In the genomic region with DNA sequence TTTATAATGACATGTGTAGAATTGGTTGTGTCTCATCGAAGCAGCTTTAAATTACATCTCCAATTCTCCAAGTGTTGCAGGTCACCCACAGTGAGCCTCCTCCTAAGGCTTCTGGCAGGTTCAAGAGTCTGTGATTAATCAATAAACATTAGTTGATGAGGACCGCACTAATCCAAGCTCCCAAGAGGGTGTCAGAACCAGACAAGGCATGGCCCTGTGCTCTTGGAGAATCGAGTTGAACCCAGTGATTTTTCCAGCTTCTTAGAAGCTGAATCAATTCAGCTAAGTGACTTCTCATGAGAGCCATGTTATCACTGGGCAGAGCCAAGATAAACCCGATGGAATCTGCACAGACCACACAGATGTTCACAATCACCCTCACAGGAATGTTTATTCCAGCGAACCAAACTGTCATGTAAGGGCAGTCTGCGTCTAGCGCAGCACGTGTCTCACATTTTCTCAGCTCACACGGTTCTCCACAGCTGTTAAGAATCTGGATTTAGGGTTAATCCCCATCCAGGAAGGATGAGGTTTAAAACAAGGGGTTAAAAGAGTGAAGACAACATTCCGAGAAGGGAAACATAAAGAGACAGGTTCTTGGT, we compare ENCODE assay signal across 19 mouse cellular contexts.
DNase-seq lines count a peak whose midpoint lies in the region; ATAC-seq and TF ChIP-seq lines count a peak whose summit lies in the region.
"Had no signal": no experiment of that assay in that cellular context is flagged by ENCODE, and none has a peak within 500 bp of the region (broad histone marks: within the 10 kb centered on the region; RNA-seq: fewer than 3 reads in every experiment).

No protein-coding gene starts in this region.

- ATAC-seq in kidney, embryonic 14.5 days (ENCODE audit: low FRiP score, low TSS enrichment) = peak; percentile 53; the same call in 1 of the 2 replicates
- ATAC-seq in stomach, embryonic 14.5 days (ENCODE audit: insufficient number of reproducible peaks, insufficient read depth, low FRiP score, low read depth) = peak; percentile 73; the same call in 1 of the 2 replicates
- ATAC-seq in stomach, postnatal 0 days (ENCODE audit: low FRiP score, low TSS enrichment) = no peak
- ATAC-seq in embryonic facial prominence, embryonic 14.5 days (ENCODE audit: low read depth) = peak; percentile 58; the same call in 1 of the 2 replicates
- peak; percentile 56; the same call in 1 of the 2 replicates for ATAC-seq in stomach, embryonic 16.5 days (ENCODE audit: insufficient read depth, low FRiP score)
- ATAC-seq: forebrain, embryonic 13.5 days had no signal

- 54% methylated on average over 10 of the region's 10 CpGs for WGBS in kidney, embryonic 14.5 days
- 17% methylated on average over 10 of the region's 10 CpGs for whole genome bisulfite sequencing in stomach, embryonic 14.5 days
- 33% methylated on average over 10 of the region's 10 CpGs for WGBS in stomach, postnatal 0 days
- 24% methylated on average over 10 of the region's 10 CpGs for WGBS in embryonic facial prominence, embryonic 14.5 days
- 26% methylated on average over 10 of the region's 10 CpGs for WGBS in stomach, embryonic 16.5 days

- TF ChIP-seq EP300 in stomach, postnatal 0 days (optimal IDR thresholded peaks at IDR 0.05) = no peak

- H3K4me3 ChIP-seq in kidney, embryonic 14.5 days (ENCODE audit: low read length) = no peak overlapping the region
- no peak overlapping the region for H3K4me3 ChIP-seq in stomach, embryonic 14.5 days (ENCODE audit: low read depth, low read length)
- no peak overlapping the region for H3K4me3 ChIP-seq in stomach, postnatal 0 days (ENCODE audit: low read depth, low read length)
- no peak overlapping the region for H3K4me3 ChIP-seq in embryonic facial prominence, embryonic 14.5 days (ENCODE audit: low read depth, low read length)
- H3K4me3 ChIP-seq in stomach, embryonic 16.5 days (replicated peaks; ENCODE audit: low read length) = no peak overlapping the region
- H3K4me3 ChIP-seq: embryonic facial prominence, embryonic 15.5 days; forebrain, embryonic 13.5 days; heart, embryonic 15.5 days; hindbrain, embryonic 15.5 days; limb, embryonic 10.5 days; liver, embryonic 13.5 days; megakaryocyte, embryonic 14.5 days had no signal

- no peak for DNase-seq in kidney, adult 9 months
- no peak for DNase-seq in stomach, postnatal 0 days (ENCODE audit: low spot score)
- DNase-seq in embryonic facial prominence, embryonic 14.5 days (ENCODE audit: low spot score) = peak; percentile 64
- DNase-seq in cerebellum, postnatal 36 days = no peak
- DNase-seq in right cerebral cortex, postnatal 10 days (ENCODE audit: low spot score in 2 of 2) = no peak
- DNase-seq: cerebellum, adult 9-10 months; gastrocnemius, postnatal 10 days; kidney, postnatal 36 days; layer of hippocampus, postnatal 36 days; liver, embryonic 13.5 days had no signal

- TF ChIP-seq CTCF in stomach, postnatal 0 days (IDR thresholded peaks at IDR 0.05; ENCODE audit: low read depth) = no peak

- H3K27ac ChIP-seq in kidney, embryonic 14.5 days (ENCODE audit: low read depth, low read length) = no peak overlapping the region
- H3K27ac ChIP-seq in stomach, embryonic 14.5 days (ENCODE audit: low read length) = no peak overlapping the region
- no peak overlapping the region for H3K27ac ChIP-seq in stomach, postnatal 0 days (replicated peaks)
- H3K27ac ChIP-seq in embryonic facial prominence, embryonic 14.5 days (replicated peaks; ENCODE audit: low read depth, low read length) = no peak overlapping the region
- no peak overlapping the region for H3K27ac ChIP-seq in stomach, embryonic 16.5 days (ENCODE audit: low read length)
- H3K27ac ChIP-seq: embryonic facial prominence, embryonic 15.5 days; forebrain, embryonic 13.5 days; heart, embryonic 15.5 days; hindbrain, embryonic 15.5 days; limb, embryonic 10.5 days; liver, embryonic 13.5 days had no signal

- no peaks in the 10 kb centered on the region for H3K36me3 ChIP-seq in kidney, embryonic 14.5 days (ENCODE audit: control insufficient read depth, insufficient read depth, low read length)
- no peaks in the 10 kb centered on the region for H3K36me3 ChIP-seq in stomach, embryonic 14.5 days (ENCODE audit: control insufficient read depth, insufficient read depth, low read length)
- no peaks in the 10 kb centered on the region for H3K36me3 ChIP-seq in stomach, postnatal 0 days (ENCODE audit: control insufficient read depth, insufficient read depth, low read length)
- no peaks in the 10 kb centered on the region for H3K36me3 ChIP-seq in embryonic facial prominence, embryonic 14.5 days (ENCODE audit: control insufficient read depth, insufficient read depth, low read length)
- no peaks in the 10 kb centered on the region for H3K36me3 ChIP-seq in stomach, embryonic 16.5 days (ENCODE audit: control insufficient read depth, insufficient read depth, low read length)
- H3K36me3 ChIP-seq: embryonic facial prominence, embryonic 15.5 days; heart, embryonic 15.5 days; hindbrain, embryonic 15.5 days; limb, embryonic 10.5 days; liver, embryonic 13.5 days had no signal

- no peaks in the 10 kb centered on the region for H3K9me3 ChIP-seq in kidney, embryonic 14.5 days (ENCODE audit: control insufficient read depth, low read length)
- no peaks in the 10 kb centered on the region for H3K9me3 ChIP-seq in stomach, embryonic 14.5 days (ENCODE audit: control insufficient read depth, low read depth, low read length)
- no peaks in the 10 kb centered on the region for H3K9me3 ChIP-seq in stomach, postnatal 0 days (ENCODE audit: control insufficient read depth, low read length)
- no peaks in the 10 kb centered on the region for H3K9me3 ChIP-seq in embryonic facial prominence, embryonic 14.5 days (ENCODE audit: control insufficient read depth, low read length)
- H3K9me3 ChIP-seq in stomach, embryonic 16.5 days (replicated peaks; ENCODE audit: control insufficient read depth, low read length) = no peaks in the 10 kb centered on the region
- H3K9me3 ChIP-seq: embryonic facial prominence, embryonic 15.5 days; forebrain, embryonic 13.5 days; heart, embryonic 15.5 days; hindbrain, embryonic 15.5 days; limb, embryonic 10.5 days; liver, embryonic 13.5 days; megakaryocyte, embryonic 14.5 days had no signal

- no peak overlapping the region for H3K9ac ChIP-seq in kidney, embryonic 14.5 days (ENCODE audit: low read depth, low read length)
- no peak overlapping the region for H3K9ac ChIP-seq in stomach, embryonic 14.5 days (replicated peaks; ENCODE audit: low read depth, low read length)
- no peak overlapping the region for H3K9ac ChIP-seq in stomach, postnatal 0 days (ENCODE audit: low read length)
- no peak overlapping the region for H3K9ac ChIP-seq in embryonic facial prominence, embryonic 14.5 days (ENCODE audit: low read depth, low read length)
- no peak overlapping the region for H3K9ac ChIP-seq in stomach, embryonic 16.5 days (ENCODE audit: low read length)
- H3K9ac ChIP-seq: embryonic facial prominence, embryonic 15.5 days; forebrain, embryonic 13.5 days; heart, embryonic 15.5 days; hindbrain, embryonic 15.5 days; liver, embryonic 13.5 days had no signal

- H3K4me1 ChIP-seq in kidney, embryonic 14.5 days (ENCODE audit: control insufficient read depth, insufficient read depth, low read length) = no peaks in the 10 kb centered on the region
- H3K4me1 ChIP-seq in stomach, embryonic 14.5 days (ENCODE audit: control insufficient read depth, insufficient read depth, low read length) = no peaks in the 10 kb centered on the region
- H3K4me1 ChIP-seq in stomach, postnatal 0 days (replicated peaks; ENCODE audit: control insufficient read depth, insufficient read depth) = no peaks in the 10 kb centered on the region
- peaks cover 20% of the 10 kb centered on the region; the same call in 1 of the 2 replicates for H3K4me1 ChIP-seq in embryonic facial prominence, embryonic 14.5 days (ENCODE audit: control insufficient read depth, insufficient read depth, low read length)
- H3K4me1 ChIP-seq in stomach, embryonic 16.5 days (ENCODE audit: control insufficient read depth, insufficient read depth, low read length) = peaks cover 7% of the 10 kb centered on the region; the same call in 1 of the 2 replicates
- H3K4me1 ChIP-seq: forebrain, embryonic 13.5 days; hindbrain, embryonic 15.5 days; liver, embryonic 13.5 days had no signal

- no peaks in the 10 kb centered on the region for H3K27me3 ChIP-seq in kidney, embryonic 14.5 days (ENCODE audit: control insufficient read depth, insufficient read depth, low read length)
- no peaks in the 10 kb centered on the region for H3K27me3 ChIP-seq in stomach, embryonic 14.5 days (ENCODE audit: control insufficient read depth, insufficient read depth, low read length)
- H3K27me3 ChIP-seq in stomach, postnatal 0 days (ENCODE audit: control insufficient read depth, insufficient read depth, low read length) = no peaks in the 10 kb centered on the region
- no peaks in the 10 kb centered on the region for H3K27me3 ChIP-seq in embryonic facial prominence, embryonic 14.5 days (replicated peaks; ENCODE audit: control insufficient read depth, insufficient read depth, low read length)
- no peaks in the 10 kb centered on the region for H3K27me3 ChIP-seq in stomach, embryonic 16.5 days (ENCODE audit: control insufficient read depth, insufficient read depth, low read length)
- H3K27me3 ChIP-seq: embryonic facial prominence, embryonic 15.5 days; forebrain, embryonic 13.5 days; heart, embryonic 15.5 days; hindbrain, embryonic 15.5 days; liver, embryonic 13.5 days had no signal

- H3K4me2 ChIP-seq in kidney, embryonic 14.5 days (replicated peaks; ENCODE audit: low read depth, low read length) = no peak overlapping the region
- H3K4me2 ChIP-seq in stomach, embryonic 14.5 days (replicated peaks; ENCODE audit: low read depth, low read length) = 0 out of 2 replicates have a peak overlapping the region, but pooled peaks have one; percentile 0
- H3K4me2 ChIP-seq in stomach, postnatal 0 days (replicated peaks; ENCODE audit: low read depth) = no peak overlapping the region
- no peak overlapping the region for H3K4me2 ChIP-seq in embryonic facial prominence, embryonic 14.5 days (ENCODE audit: low read depth, low read length)
- no peak overlapping the region for H3K4me2 ChIP-seq in stomach, embryonic 16.5 days (ENCODE audit: low read depth, low read length)
- H3K4me2 ChIP-seq: embryonic facial prominence, embryonic 15.5 days; forebrain, embryonic 13.5 days; heart, embryonic 15.5 days; hindbrain, embryonic 15.5 days; liver, embryonic 13.5 days had no signal
